Mouse (Mus musculus) leukemia stem cell, adult 10-12 weeks (primary cell): ENCODE results near the gene Zc3hc1. TPM values are rescaled to one million over a fixed set of nuclear protein-coding genes. Genes with fewer than 3 reads are reported as not detected.

Source experiments
- polyA plus RNA-seq: library from polyadenylated mRNA; stranded (reverse); fragments of >175 nt; gene quantifications from 2 replicates; pipeline ENCODE4 v1.2.3, GENCODE M21; 2012; ENCODE audit warnings: low replicate concordance

Gene Zc3hc1
- 7.8 and 64.0 TPM in 2 replicates for polyA plus RNA-seq

DNA sequence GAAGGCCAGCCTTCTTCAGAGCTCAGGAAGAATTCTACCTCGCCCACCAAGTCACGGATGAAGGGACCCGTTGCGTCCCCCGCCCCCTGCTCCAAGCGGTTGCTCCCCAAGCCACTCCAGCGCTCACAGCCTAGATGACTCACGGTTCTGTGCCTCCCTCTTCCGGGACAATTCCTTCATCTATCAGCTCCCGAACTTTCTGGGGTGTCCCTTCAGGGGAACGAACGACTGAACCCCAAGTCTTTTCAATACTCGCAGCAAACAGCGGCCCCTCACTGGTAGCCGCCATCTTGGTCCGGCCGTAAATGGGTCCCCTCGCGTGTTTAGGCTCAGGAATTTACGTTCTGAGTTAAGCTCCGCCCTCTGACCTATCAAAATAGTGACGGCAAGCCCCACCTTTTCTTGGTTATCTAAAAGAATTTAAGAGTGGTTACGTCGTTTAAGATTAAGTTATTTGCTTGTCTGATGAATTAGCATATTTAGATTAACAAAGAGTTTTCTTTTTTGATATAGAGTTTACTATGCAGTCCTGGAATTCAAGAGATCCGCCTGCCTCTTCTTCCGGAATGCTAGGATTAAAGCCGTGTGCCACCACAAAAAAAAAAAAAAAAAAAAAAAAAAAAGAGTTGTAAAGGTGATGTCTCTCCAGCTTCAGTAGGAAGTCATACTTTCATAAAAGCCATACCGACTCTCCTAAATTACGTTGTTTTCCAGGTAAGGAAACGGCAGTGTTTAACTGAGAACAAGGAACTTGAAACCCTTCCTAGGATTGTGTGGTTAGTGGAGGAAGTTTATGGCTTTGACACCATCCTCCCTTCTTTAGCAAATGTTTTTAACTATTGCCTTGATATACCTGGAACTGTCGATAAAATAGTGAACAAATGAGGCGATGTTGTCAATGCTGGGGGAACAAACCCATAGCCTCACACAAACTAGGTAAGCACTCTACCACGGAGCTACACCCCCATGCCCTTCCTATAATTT, at the start of gene Zc3hc1:
Gene Zc3hc1, minus strand, starts transcription at position 315 of the 984 bp plus-strand sequence.

DNA sequence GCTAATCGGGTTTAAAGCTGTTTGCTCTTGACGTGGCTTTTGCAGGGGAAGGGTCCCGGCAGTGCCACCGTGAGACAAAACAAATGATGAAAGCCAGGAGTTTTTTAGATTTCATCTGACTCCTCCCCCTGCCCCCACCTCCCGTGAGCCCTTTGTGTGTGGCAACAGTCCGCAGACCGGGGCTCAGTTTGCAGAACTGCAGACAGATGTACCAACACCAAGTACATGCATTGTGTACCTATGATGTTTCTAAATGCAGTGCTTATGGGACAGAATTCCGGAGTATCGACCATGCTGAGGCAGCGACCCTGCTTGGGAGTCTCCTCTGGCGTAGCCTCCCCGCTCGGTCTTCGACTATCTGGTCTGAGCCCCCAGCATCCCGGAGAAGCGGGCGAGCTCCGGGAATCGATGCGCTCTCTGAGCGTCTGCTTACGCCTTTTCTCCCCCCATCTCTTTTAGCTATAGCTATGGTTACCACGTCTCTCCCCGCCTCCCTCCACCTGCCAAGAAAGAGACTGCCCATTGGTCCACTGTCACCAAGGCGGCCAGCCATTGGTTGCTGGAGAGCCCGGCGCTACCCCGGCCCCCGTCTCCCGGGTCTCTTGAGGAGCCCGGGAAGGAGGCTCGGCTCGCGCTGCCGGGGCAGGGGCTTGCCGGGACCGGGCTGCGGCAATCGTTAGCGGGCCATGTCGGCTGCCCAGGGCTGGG, 10.6 kb upstream of the Zc3hc1 start, which contains the start of gene Klhdc10:
Gene Klhdc10, plus strand, starts transcription at position 561 of the 708 bp plus-strand sequence.

Other genes starting within 250 kb of the Zc3hc1 start
- gene Ube2h, start 86.5 kb downstream of the Zc3hc1 start, polyA plus RNA-seq = 29.8 and 85.9 TPM in 2 replicates
- 16.2 and 21.6 TPM in 2 replicates for gene Klhdc10, start 10.8 kb upstream of the Zc3hc1 start, polyA plus RNA-seq
- gene Tmem209, start 118.8 kb upstream of the Zc3hc1 start, polyA plus RNA-seq = 2.5 and 10.6 TPM in 2 replicates
- gene Ssmem1, start 118.8 kb upstream of the Zc3hc1 start, polyA plus RNA-seq = not detected in 2 replicates
- gene Cpa2, start 150.6 kb upstream of the Zc3hc1 start, polyA plus RNA-seq = not detected in 2 replicates
- gene Cpa4, start 177.3 kb upstream of the Zc3hc1 start, polyA plus RNA-seq = not detected in 2 replicates
- gene Cpa5, start 220.0 kb upstream of the Zc3hc1 start, polyA plus RNA-seq = not detected in 2 replicates
- 0.11 TPM in 1 of 2 replicates, not detected in the other for gene Cpa1, start 248.2 kb upstream of the Zc3hc1 start, polyA plus RNA-seq